Mouse (Mus musculus) midbrain, embryonic 14.5 days (tissue): Measurements from ENCODE around the gene Ripk4. TPM values are rescaled to one million over a fixed set of nuclear protein-coding genes. Genes with fewer than 3 reads are reported as not detected.

ENCODE experiments used
- ATAC-seq: fragments of 200-750 bp; cut with Nextera tagmentation; 2 replicates; pipeline ENCODE4 v1.8.0; 2017; ENCODE audit warnings: moderate number of reproducible peaks, moderate library complexity; ENCODE audit not compliant: low FRiP score, low TSS enrichment
- DNase-seq: peaks from one replicate; pipeline ENCODE4 v3.0.0-alpha.2; 2015
- H3K27ac ChIP-seq: fragments of 300-500 bp; sonication (generic); replicated peaks from 2 replicates; pipeline ENCODE4 v1.5.1; 2014; ENCODE audit warnings: mild to moderate bottlenecking, low read depth, low read length, moderate library complexity
- H3K27me3 ChIP-seq: fragments of 300-500 bp; sonication (generic); 2 replicates; pipeline ENCODE4 v1.6.1; 2014; ENCODE audit warnings: low read length, control low read depth, mixed read lengths; ENCODE audit not compliant: control insufficient read depth, insufficient read depth
- H3K36me3 ChIP-seq: fragments of 300-500 bp; sonication (generic); 2 replicates; pipeline ENCODE4 v1.6.1; 2014; ENCODE audit warnings: low read length, control low read depth; ENCODE audit not compliant: control insufficient read depth, insufficient read depth
- H3K4me1 ChIP-seq: fragments of 300-500 bp; sonication (generic); 2 replicates; pipeline ENCODE4 v1.6.1; 2014; ENCODE audit warnings: mild to moderate bottlenecking, antibody characterized with exemption, low read length, control low read depth; ENCODE audit not compliant: control insufficient read depth, insufficient read depth
- H3K4me2 ChIP-seq: fragments of 300-500 bp; sonication (generic); 2 replicates; pipeline ENCODE4 v1.6.1; 2014; ENCODE audit warnings: mild to moderate bottlenecking, low read length, moderate library complexity
- H3K4me3 ChIP-seq: fragments of 300-500 bp; sonication (generic); replicated peaks from 2 replicates; pipeline ENCODE4 v1.5.1; 2014; ENCODE audit warnings: low read depth, low read length
- H3K9ac ChIP-seq: fragments of 300-500 bp; sonication (generic); replicated peaks from 2 replicates; pipeline ENCODE4 v1.6.1; 2014; ENCODE audit warnings: mild to moderate bottlenecking, low read length, moderate library complexity
- H3K9me3 ChIP-seq: fragments of 300-500 bp; sonication (generic); 2 replicates; pipeline ENCODE4 v1.6.1; 2016; ENCODE audit warnings: low read length, control low read depth, mixed read lengths; ENCODE audit not compliant: control insufficient read depth
- WGBS: fragments of 180-500 bp; shearing (Covaris S2); extraction: QIAGEN DNeasy Blood & Tissue Kit; methylation state at CpG from one replicate; pipeline ENCODE4 v1.1.7; 2014; 5-methylcytosine and 5-hydroxymethylcytosine counted together
- polyA plus RNA-seq: library from polyadenylated mRNA; unstranded; fragments of >200 nt; fragmentation: Nextera tagmentation; extraction: Ambion mirVana; gene quantifications from 2 replicates; pipeline ENCODE4 v1.2.1, GENCODE M21; 2014

Ripk4 gene
- polyA plus RNA-seq, 1 experiment from 2014 or later, result 0.41 TPM

DNA sequence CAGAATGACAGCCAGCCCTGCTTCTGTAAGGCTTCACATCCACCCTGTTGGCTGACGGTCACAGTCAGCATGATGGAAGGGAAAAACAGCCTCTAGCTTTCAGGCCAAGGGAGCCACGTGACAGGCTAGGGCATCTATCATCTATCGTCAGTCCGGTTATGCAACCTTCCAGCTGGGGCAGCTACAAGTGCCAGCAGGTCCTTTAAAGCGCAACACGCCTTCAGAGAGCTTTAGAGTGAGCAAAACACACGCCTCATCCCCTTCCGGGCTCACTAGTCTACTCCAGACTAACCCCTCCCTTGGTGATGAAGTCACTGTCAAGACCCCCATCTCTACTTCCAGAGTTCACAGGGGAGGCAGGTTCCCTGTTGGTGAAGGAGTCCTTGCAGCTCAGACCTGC lies 11.7 kb downstream of the Ripk4 start:
- no peak overlapping the region for H3K4me2 ChIP-seq
- no peak for ATAC-seq
- 85% methylated on average over 8 of the region's 8 CpGs for WGBS
- H3K4me3 ChIP-seq, result no peak overlapping the region
- no peak for DNase-seq
- H3K9me3 ChIP-seq, result no peaks in the 10 kb centered on the region
- H3K36me3 ChIP-seq, result no peaks in the 10 kb centered on the region
- H3K27me3 ChIP-seq, result no peaks in the 10 kb centered on the region
- H3K27ac ChIP-seq, result no peak overlapping the region
- no peaks in the 10 kb centered on the region for H3K4me1 ChIP-seq
- no peak overlapping the region for H3K9ac ChIP-seq

DNA sequence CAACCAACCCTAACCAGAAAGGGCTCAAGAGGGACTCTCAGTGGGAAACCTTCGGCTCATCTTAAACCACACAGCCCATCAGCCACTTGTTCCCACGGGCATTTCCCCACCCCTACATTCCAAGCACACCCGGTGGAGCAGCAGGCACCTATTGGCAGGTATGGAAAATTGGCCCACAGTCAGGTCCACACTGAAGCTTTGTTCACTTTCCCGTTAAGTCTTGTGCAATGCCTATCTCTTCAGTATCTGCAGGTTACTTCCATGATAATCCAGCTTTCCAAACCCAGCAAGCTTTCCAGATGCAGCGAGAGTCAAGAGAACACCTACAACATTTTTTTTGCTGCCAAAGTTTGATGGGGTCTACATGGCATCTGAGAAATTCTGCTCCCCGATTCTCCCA lies 15.2 kb downstream of the Ripk4 start:
- Histone ChIP-seq H3K9ac (no peak overlapping the region), H3K36me3 (no peaks in the 10 kb centered on the region), H3K27me3 (no peaks in the 10 kb centered on the region), H3K4me1 (no peaks in the 10 kb centered on the region), H3K4me2 (no peak overlapping the region), H3K4me3 (no peak overlapping the region), H3K9me3 (no peaks in the 10 kb centered on the region), H3K27ac (no peak overlapping the region)
- DNase-seq, result no peak
- WGBS, result 93% methylated on average over 6 of the region's 6 CpGs
- ATAC-seq, result no peak

DNA sequence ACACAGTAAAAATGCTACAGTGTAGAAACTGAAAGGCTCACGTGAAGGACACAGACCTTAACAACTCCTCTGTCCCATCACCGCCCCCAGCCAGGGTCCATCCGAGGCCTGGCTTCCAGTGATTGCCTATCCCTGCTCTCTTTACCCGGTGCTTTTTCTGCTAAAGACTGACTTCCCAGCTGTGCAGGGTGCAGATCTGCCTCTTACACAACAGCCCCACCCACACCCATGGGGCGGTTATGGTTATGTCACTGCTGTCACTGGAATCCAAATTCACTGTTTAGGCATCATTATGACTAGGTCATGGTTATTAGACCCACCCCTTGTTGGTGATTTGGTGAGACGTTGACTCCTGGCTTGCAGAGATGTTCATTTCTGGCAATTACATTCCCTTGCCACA lies 25.6 kb downstream of the Ripk4 start:
- Histone ChIP-seq H3K27ac (no peak overlapping the region), H3K9me3 (no peaks in the 10 kb centered on the region), H3K4me2 (no peak overlapping the region), H3K9ac (no peak overlapping the region), H3K4me3 (no peak overlapping the region), H3K4me1 (no peaks in the 10 kb centered on the region), H3K36me3 (no peaks in the 10 kb centered on the region), H3K27me3 (no peaks in the 10 kb centered on the region)
- ATAC-seq (no peak), DNase-seq (no peak)
- 81% methylated on average over 6 of the region's 6 CpGs for WGBS

DNA sequence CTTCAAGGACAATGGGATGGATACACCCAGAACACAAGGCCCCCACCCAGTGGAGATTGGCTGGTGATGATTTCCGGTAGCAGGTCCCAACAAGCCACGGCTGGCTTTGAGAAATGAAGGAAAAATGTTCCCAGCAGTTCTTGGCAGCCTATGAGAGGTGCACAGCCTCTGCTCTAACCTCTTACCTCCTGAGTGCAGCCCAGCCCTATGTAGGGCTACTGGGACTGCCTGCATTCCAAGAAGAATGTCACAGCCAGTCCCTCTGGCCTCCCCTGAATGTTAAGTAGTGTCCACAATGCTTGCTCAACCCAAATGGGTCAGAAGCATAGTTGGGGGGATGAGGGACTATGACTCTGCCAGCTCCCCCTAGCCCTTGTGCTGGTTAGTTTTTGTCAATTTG lies 27.0 kb downstream of the Ripk4 start:
- H3K27ac ChIP-seq, result no peak overlapping the region
- H3K9me3 ChIP-seq, result no peaks in the 10 kb centered on the region
- DNase-seq (no peak), ATAC-seq (no peak)
- 93% methylated on average over 2 of the region's 2 CpGs for WGBS
- no peak overlapping the region for H3K9ac ChIP-seq
- H3K27me3 ChIP-seq, result no peaks in the 10 kb centered on the region
- H3K4me3 ChIP-seq, result no peak overlapping the region
- no peaks in the 10 kb centered on the region for H3K4me1 ChIP-seq
- H3K4me2 ChIP-seq, result no peak overlapping the region
- no peaks in the 10 kb centered on the region for H3K36me3 ChIP-seq

DNA sequence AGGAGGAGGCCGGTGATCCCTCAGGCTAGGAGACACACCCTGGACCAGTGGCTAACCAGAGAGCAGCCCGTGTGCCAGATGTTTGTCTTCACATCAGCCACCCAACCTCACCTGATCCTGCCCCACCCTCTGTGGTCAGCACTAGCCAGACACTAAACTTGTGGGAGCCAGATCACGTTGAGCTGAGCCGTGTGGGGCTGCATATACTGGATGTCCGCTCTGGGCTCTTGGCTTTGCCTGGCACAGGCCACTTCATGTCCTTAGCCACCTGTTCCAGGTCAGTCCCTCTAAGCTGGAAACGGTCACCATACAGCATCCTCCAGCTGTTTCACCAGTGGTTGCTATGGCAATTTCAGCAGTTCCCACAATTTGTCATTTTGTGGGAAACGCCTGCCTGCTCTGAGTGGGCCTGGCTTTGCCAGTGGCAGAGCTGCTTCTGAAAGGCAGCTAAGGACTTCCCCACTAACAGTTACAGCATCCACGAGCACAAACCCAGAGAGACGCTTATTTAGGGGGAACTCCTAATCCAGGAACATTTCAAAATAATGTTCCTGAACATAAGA lies 28.7 kb downstream of the Ripk4 start:
- H3K27ac ChIP-seq, result no peak overlapping the region
- H3K4me2 ChIP-seq, result no peak overlapping the region
- DNase-seq (peak; percentile 7), ATAC-seq (no peak)
- H3K4me1 ChIP-seq, result no peaks in the 10 kb centered on the region
- H3K27me3 ChIP-seq, result no peaks in the 10 kb centered on the region
- H3K36me3 ChIP-seq, result no peaks in the 10 kb centered on the region
- no peak overlapping the region for H3K9ac ChIP-seq
- no peak overlapping the region for H3K4me3 ChIP-seq
- H3K9me3 ChIP-seq, result no peaks in the 10 kb centered on the region
- 64% methylated on average over 9 of the region's 9 CpGs for WGBS

DNA sequence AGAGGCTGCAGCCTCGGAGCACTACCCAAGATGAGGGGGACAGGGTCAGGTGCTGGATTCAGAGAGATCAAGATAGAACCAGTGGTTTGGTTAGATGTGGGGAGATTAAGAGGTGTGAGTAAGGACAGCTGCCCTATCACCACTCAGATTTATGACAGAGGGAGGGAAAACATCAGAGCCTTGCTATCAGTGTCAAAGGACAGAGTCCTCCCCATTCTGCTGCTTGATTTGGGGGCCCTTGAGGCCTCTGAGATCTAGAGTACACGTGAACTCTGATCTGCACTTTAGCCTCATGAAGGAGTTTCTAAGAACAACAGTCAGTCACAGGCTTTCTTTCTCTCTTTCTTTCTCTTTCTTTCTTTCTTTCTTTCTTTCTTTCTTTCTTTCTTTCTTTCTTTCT lies 30.0 kb downstream of the Ripk4 start:
- Histone ChIP-seq H3K27ac (no peak overlapping the region), H3K4me1 (no peaks in the 10 kb centered on the region), H3K4me3 (no peak overlapping the region), H3K9ac (no peak overlapping the region), H3K4me2 (no peak overlapping the region), H3K9me3 (no peaks in the 10 kb centered on the region), H3K27me3 (no peaks in the 10 kb centered on the region), H3K36me3 (no peaks in the 10 kb centered on the region)
- 71% methylated on average over 2 of the region's 2 CpGs for WGBS
- DNase-seq (no peak), ATAC-seq (no peak)

DNA sequence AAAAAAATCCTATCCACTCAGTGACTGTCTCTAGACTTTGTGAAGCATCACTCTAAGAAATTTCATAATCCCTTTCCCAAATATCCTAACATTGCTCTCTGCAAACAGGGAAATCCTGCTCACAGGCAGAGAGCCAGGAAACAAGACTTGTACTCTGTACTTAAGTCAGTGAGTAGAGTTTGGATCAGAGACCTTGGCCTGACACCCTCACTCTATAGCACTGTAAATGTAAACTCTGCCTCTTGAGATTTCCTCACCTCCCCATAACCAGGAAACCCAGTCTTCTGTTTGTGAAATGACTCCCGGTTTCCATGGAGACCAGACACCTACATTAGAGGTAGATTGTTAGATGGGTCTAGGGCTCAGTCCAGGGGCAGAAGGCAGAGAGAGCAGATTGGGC lies 33.3 kb downstream of the Ripk4 start:
- DNase-seq (no peak), ATAC-seq (no peak)
- WGBS, result 96% methylated on average over 1 of the region's 1 CpGs
- Histone ChIP-seq H3K4me3 (no peak overlapping the region), H3K9ac (no peak overlapping the region), H3K27ac (no peak overlapping the region), H3K4me2 (no peak overlapping the region), H3K27me3 (no peaks in the 10 kb centered on the region), H3K9me3 (no peaks in the 10 kb centered on the region), H3K36me3 (no peaks in the 10 kb centered on the region), H3K4me1 (no peaks in the 10 kb centered on the region)

DNA sequence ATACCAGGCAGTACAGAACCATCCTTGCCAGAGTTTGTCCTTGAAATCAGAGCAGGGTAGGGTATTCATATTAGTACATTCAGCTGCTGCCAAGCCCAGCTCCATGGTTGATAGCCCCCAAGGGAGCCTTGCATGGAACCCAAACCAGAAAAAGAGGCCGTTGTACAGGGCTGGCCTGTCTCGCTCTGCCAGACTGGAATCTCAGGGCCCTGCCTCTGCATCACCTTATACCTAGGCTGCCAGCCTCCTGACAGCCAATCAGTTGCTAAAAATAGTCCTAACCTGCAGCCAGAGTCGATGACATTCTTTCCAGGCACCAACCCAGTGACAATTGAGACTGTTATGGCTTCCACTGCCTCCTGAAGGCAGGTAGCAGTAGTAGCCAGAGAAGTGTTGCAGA lies 37.2 kb downstream of the Ripk4 start:
- WGBS, result 82% methylated on average over 3 of the region's 3 CpGs
- H3K9ac ChIP-seq, result no peak overlapping the region
- no peaks in the 10 kb centered on the region for H3K27me3 ChIP-seq
- H3K36me3 ChIP-seq, result no peaks in the 10 kb centered on the region
- no peaks in the 10 kb centered on the region for H3K9me3 ChIP-seq
- no peaks in the 10 kb centered on the region for H3K4me1 ChIP-seq
- H3K4me3 ChIP-seq, result no peak overlapping the region
- no peak overlapping the region for H3K4me2 ChIP-seq
- H3K27ac ChIP-seq, result no peak overlapping the region
- ATAC-seq (no peak), DNase-seq (no peak)

DNA sequence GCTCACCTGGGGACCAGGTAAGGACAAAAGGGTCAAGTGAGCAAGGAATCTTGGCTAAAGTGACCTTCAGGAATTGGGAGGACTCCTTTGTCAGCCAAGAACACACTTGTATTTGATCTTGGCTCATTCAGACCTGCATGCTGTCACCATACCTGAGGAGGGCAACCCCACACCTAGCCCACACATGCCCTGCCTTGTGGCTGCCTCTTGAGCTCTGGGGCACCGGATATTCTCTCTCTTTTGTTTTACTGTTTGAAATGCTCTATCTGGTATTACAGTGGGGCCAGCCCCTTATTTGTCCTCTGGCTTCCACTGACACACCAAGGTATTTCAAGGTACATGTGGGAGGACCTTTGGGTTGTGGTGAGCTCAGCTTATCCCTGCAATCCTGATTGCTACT lies 43.5 kb downstream of the Ripk4 start:
- Histone ChIP-seq H3K27ac (no peak overlapping the region), H3K9me3 (no peaks in the 10 kb centered on the region), H3K36me3 (no peaks in the 10 kb centered on the region), H3K9ac (no peak overlapping the region), H3K27me3 (no peaks in the 10 kb centered on the region), H3K4me2 (no peak overlapping the region), H3K4me3 (no peak overlapping the region), H3K4me1 (no peaks in the 10 kb centered on the region)
- DNase-seq, result no peak
- ATAC-seq, result no peak
- WGBS, result 90% methylated on average over 1 of the region's 1 CpGs
